Mouse (Mus musculus) limb, embryonic 14.5 days (tissue): ENCODE measurements around the gene Chd5. TPM values are rescaled to one million over a fixed set of nuclear protein-coding genes. Genes with fewer than 3 reads are reported as not detected.
A peak's percentile ranks its signal among the peaks of the same experiment; 100 is the strongest.

Experiments used
- ATAC-seq: fragments of 200-750 bp; cut with Nextera tagmentation; 2 replicates; pipeline ENCODE4 v1.8.0; 2017; ENCODE audit warnings: low read depth, moderate number of reproducible peaks, moderate TSS enrichment; ENCODE audit not compliant: low FRiP score
- DNase-seq: peaks from one replicate; pipeline ENCODE4 v3.0.0-alpha.2; 2015; ENCODE audit warnings: low spot score
- H3K27ac ChIP-seq: fragments of 300-500 bp; sonication (generic); replicated peaks from 2 replicates; pipeline ENCODE4 v1.5.1; 2014; ENCODE audit warnings: low read depth, mild to moderate bottlenecking, low read length, moderate library complexity, mixed read lengths
- H3K27me3 ChIP-seq: fragments of 300-500 bp; sonication (generic); 2 replicates; pipeline ENCODE4 v1.6.1; 2014; ENCODE audit warnings: low read length, mixed read lengths; ENCODE audit not compliant: control insufficient read depth, insufficient read depth
- H3K36me3 ChIP-seq: fragments of 300-500 bp; sonication (generic); 2 replicates; pipeline ENCODE4 v1.6.1; 2014; ENCODE audit warnings: mild to moderate bottlenecking, low read length, moderate library complexity, mixed read lengths; ENCODE audit not compliant: control insufficient read depth, insufficient read depth
- H3K4me1 ChIP-seq: fragments of 300-500 bp; sonication (generic); 2 replicates; pipeline ENCODE4 v1.6.1; 2014; ENCODE audit warnings: antibody characterized with exemption, low read length, mixed read lengths; ENCODE audit not compliant: control insufficient read depth, insufficient read depth
- H3K4me2 ChIP-seq: fragments of 300-500 bp; sonication (generic); replicated peaks from 2 replicates; pipeline ENCODE4 v1.6.1; 2014; ENCODE audit warnings: low read depth, mild to moderate bottlenecking, low read length, moderate library complexity; ENCODE audit not compliant: severe bottlenecking
- H3K4me3 ChIP-seq: fragments of 300-500 bp; sonication (generic); replicated peaks from 2 replicates; pipeline ENCODE4 v1.5.1; 2014; ENCODE audit warnings: low read length
- H3K9ac ChIP-seq: fragments of 300-500 bp; sonication (generic); 2 replicates; pipeline ENCODE4 v1.6.1; 2014; ENCODE audit warnings: mild to moderate bottlenecking, low read depth, low read length, moderate library complexity; ENCODE audit not compliant: severe bottlenecking
- H3K9me3 ChIP-seq: fragments of 300-500 bp; sonication (generic); 2 replicates; pipeline ENCODE4 v1.6.1; 2016; ENCODE audit warnings: low read length; ENCODE audit not compliant: control insufficient read depth
- POLR2A ChIP-seq: fragments of 200-500 bp; IDR thresholded peaks from 2 replicates; pipeline ENCODE4 v1.8.0; 2012; ENCODE audit warnings: inconsistent platforms, mild to moderate bottlenecking, moderate library complexity, borderline replicate concordance; ENCODE audit not compliant: insufficient read depth, insufficient read length; ENCODE audit errors: extremely low read depth
- WGBS: fragments of 180-500 bp; shearing (Covaris S2); extraction: QIAGEN DNeasy Blood & Tissue Kit; methylation state at CpG from one replicate; pipeline ENCODE4 v1.1.7; 2014; 5-methylcytosine and 5-hydroxymethylcytosine counted together
- polyA plus RNA-seq, 2 experiments: library from polyadenylated mRNA; depleted of rRNA in 1 of 2; stranded (reverse) in 1 of 2; unstranded in 1 of 2; fragments of >200 nt; fragmentation: Nextera tagmentation in 1 of 2; extraction: Ambion mirVana in 1 of 2; gene quantifications; 2 replicates each; pipeline versions ENCODE4 v1.2.1 to v1.2.3; 2012 to 2014

The Chd5 gene
- polyA plus RNA-seq, 2 experiments, result 0.07 to 0.83 TPM

DNA sequence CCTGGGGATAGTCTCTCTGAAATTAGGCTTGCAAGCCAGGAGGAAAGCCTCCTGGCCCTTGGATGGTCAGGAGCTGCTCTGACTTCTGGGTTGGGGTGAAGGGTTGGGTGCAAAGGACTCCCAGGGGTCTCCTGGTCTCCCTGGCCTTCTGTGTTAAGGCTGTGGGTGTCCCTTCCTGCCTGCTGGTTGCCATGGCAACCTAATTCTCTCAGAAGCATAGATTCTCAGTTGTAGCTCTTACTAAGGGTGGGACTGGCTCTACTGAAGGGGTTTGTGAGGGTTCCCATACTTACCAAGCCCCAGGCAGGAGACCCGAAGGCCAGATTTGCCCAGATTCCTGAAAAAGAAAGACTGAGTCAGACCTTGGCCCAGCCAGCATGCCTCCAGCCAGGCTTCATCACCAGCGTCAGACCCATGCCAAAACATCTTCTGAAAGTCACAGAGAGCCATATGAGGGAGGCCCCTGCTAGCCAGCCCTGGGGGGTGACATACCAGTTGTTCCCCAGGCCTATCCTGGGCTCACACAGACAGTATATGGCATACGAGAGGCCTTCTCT is 74.2 kb downstream of the Chd5 start:
- TF ChIP-seq POLR2A, result no peak
- H3K4me1 ChIP-seq, result no peaks in the 10 kb centered on the region
- no peaks in the 10 kb centered on the region for H3K9me3 ChIP-seq
- H3K4me2 ChIP-seq, result no peak overlapping the region
- ATAC-seq (no peak), DNase-seq (no peak)
- H3K9ac ChIP-seq, result no peak overlapping the region
- 85% methylated on average over 3 of the region's 3 CpGs for WGBS
- H3K36me3 ChIP-seq, result no peaks in the 10 kb centered on the region
- no peak overlapping the region for H3K27ac ChIP-seq
- H3K4me3 ChIP-seq, result no peak overlapping the region
- H3K27me3 ChIP-seq, result no peaks in the 10 kb centered on the region

DNA sequence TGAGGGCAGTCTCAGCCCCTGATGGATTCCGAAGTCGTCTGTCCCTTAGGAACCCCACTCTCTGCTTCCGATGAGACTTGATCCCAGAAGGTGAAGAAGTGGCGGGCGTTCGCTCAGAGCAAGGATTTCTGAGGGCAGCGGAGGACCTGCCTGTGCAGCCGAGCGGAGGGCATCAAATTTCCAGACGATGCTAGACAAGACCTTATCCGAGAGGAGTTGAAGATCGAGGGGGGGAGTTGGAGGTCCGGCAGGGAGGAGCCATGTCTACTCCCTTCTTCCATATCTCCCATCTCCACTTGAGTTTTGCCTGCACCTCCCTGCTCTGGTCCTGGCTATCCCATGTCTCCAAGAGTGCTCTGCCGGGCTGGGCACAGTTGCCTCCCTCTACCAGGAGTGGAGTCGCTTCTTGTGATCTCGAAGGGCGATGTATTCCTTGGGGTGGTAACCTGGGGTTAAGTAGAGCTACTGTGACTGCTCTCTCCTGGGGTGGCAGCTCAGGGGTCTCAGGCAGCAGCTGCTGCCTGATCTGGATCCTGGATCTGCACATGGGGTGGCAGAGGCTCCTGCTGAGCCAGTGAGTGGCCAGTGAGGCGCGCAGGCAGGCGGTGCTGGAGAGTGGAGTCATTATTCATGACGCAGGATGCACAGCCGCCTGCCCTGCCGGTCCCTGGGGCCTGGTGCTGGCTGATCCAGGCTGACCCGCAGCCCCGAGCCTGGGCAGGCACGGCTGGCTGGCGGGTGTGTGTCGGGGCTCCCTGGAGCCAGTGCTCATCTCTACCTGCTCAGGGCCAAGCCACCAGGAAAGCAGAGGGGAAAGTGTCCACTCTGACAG is 80.0 kb downstream of the Chd5 start:
- no peak for TF ChIP-seq POLR2A
- WGBS, result 37% methylated on average over 28 of the region's 28 CpGs
- DNase-seq (no peak), ATAC-seq (no peak)
- H3K9me3 ChIP-seq, result no peaks in the 10 kb centered on the region
- H3K36me3 ChIP-seq, result no peaks in the 10 kb centered on the region
- H3K4me1 ChIP-seq, result no peaks in the 10 kb centered on the region
- no peak overlapping the region for H3K4me2 ChIP-seq
- no peak overlapping the region for H3K9ac ChIP-seq
- no peak overlapping the region for H3K27ac ChIP-seq
- no peak overlapping the region for H3K4me3 ChIP-seq
- no peaks in the 10 kb centered on the region for H3K27me3 ChIP-seq

DNA sequence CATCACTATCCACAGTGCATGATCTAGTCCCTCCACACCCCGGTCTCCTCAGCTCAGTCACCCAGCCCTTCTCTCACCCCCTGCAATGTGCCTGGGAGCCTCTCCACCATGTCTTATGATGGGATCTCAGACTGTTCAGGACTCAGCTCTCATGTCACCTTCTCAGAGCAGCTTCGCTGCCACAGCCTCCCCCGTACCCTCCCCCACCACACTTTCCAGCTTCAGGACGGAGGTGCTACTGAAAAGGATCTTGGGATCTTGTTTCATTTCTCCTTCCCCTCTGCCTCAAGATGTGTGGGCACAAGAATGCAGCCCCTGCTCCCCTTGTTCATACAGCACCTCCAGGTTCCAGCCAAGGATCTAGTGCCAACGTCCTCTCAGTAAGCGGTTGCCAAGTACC is 85.1 kb downstream of the Chd5 start:
- no peak for TF ChIP-seq POLR2A
- H3K4me2 ChIP-seq, result no peak overlapping the region

DNA sequence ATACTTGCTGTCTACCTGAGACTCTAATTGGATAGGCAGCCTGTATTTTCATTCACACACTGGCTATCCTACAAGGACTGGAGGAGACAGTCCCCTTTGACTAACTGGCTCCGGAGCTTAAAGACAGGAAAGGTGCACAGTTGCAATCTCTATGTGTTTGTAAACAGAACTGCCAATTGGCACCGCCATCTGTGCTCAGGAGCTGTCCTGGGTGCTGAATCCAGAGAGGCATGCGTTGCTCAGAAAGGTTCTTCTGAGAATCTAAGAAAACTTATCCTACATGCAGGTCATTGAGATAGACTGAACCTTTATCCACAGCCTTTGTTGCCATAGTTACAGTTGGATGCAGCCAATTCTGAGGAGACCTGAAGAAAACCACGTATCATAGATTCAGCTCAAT is 85.9 kb downstream of the Chd5 start:
- no peak overlapping the region for H3K4me2 ChIP-seq
- H3K9me3 ChIP-seq, result no peaks in the 10 kb centered on the region
- no peaks in the 10 kb centered on the region for H3K27me3 ChIP-seq
- DNase-seq, result peak; percentile 63
- WGBS, result 36% methylated on average over 4 of the region's 4 CpGs
- H3K4me3 ChIP-seq, result no peak overlapping the region
- no peaks in the 10 kb centered on the region for H3K36me3 ChIP-seq
- no peak overlapping the region for H3K9ac ChIP-seq
- TF ChIP-seq POLR2A, result no peak
- H3K27ac ChIP-seq, result no peak overlapping the region
- H3K4me1 ChIP-seq, result no peaks in the 10 kb centered on the region
- no peak for ATAC-seq

More for the DNA sequence above, 85.1 kb downstream of the Chd5 start:
- no peak overlapping the region for H3K27ac ChIP-seq
- 95% methylated on average over 6 of the region's 6 CpGs for WGBS
- no peaks in the 10 kb centered on the region for H3K4me1 ChIP-seq
- no peak overlapping the region for H3K4me3 ChIP-seq
- H3K9me3 ChIP-seq, result no peaks in the 10 kb centered on the region
- no peak overlapping the region for H3K9ac ChIP-seq
- DNase-seq (no peak), ATAC-seq (no peak)
- no peaks in the 10 kb centered on the region for H3K27me3 ChIP-seq
- H3K36me3 ChIP-seq, result no peaks in the 10 kb centered on the region

DNA sequence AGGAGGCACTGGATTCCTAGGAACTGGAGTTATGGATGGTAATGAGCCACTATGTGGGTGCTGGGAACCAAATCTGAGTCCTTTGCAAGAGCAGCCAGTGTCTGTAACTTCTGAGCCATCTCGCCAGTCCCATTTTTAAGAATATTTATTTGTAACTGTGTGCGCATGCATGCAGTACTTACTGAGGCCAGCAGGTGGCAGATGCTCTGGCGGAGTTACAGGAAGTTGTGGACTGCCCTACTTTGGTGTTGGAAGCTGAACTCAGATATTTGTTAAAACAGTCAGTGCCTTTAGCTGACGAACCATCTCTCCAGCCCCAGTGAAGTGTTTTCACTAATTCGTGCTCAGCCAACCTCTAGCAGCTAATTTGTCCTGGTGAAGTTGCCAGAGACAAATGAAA is 86.5 kb downstream of the Chd5 start:
- H3K4me3 ChIP-seq, result no peak overlapping the region
- no peak overlapping the region for H3K4me2 ChIP-seq
- TF ChIP-seq POLR2A, result no peak
- ATAC-seq (no peak), DNase-seq (no peak)
- no peak overlapping the region for H3K27ac ChIP-seq
- H3K27me3 ChIP-seq, result no peaks in the 10 kb centered on the region
- no peaks in the 10 kb centered on the region for H3K9me3 ChIP-seq
- no peak overlapping the region for H3K9ac ChIP-seq
- no peaks in the 10 kb centered on the region for H3K4me1 ChIP-seq
- H3K36me3 ChIP-seq, result no peaks in the 10 kb centered on the region
- 67% methylated on average over 5 of the region's 5 CpGs for WGBS

DNA sequence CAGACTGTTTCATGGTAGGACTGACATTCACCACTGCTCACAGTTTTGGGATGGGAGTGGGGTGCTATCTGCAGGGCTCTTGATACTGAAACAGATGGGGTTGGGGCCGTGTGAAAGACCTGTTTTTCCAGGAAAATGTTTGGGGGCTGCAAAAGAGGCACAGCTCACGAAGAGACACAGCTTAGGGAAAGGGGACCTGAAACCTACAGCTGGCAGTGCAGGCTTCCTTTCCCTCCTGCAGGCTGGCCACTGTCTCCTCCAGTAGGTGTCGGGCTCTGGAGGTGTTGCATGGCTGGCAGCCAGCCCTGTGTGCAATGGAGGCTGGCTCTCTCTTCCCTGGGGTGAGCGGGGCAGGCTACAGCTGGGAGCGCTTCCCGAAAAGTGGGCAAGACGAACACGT is 89.8 kb downstream of the Chd5 start:
- no peak overlapping the region for H3K9ac ChIP-seq
- H3K4me3 ChIP-seq, result no peak overlapping the region
- no peaks in the 10 kb centered on the region for H3K9me3 ChIP-seq
- ATAC-seq (no peak), DNase-seq (no peak)
- H3K27me3 ChIP-seq, result no peaks in the 10 kb centered on the region
- no peak for TF ChIP-seq POLR2A
- no peaks in the 10 kb centered on the region for H3K36me3 ChIP-seq
- H3K4me2 ChIP-seq, result no peak overlapping the region
- no peak overlapping the region for H3K27ac ChIP-seq
- WGBS, result 50% methylated on average over 8 of the region's 8 CpGs
- no peaks in the 10 kb centered on the region for H3K4me1 ChIP-seq
